Mouse (Mus musculus) embryonic facial prominence, embryonic 12.5 days (tissue): ENCODE results near the gene Tpp1. TPM values are rescaled to one million over a fixed set of nuclear protein-coding genes. Genes with fewer than 3 reads are reported as not detected.
A peak's percentile ranks its signal among the peaks of the same experiment; 100 is the strongest.
"Not testable (repeated sequence)": the region's sequence is repeated elsewhere in the genome, so short reads cannot be mapped to it uniquely, and the experiment has no call there.

Experiments used
- ATAC-seq: fragments of 200-750 bp; cut with Nextera tagmentation; 2 replicates; pipeline ENCODE4 v1.8.0; 2017; ENCODE audit not compliant: insufficient number of reproducible peaks, insufficient read depth, low FRiP score, low TSS enrichment
- H3K27ac ChIP-seq: fragments of 300-500 bp; sonication (generic); 2 replicates; pipeline ENCODE4 v1.5.1; 2016; ENCODE audit warnings: mild to moderate bottlenecking
- H3K27me3 ChIP-seq: fragments of 300-500 bp; sonication (generic); 2 replicates; pipeline ENCODE4 v1.6.1; 2016; ENCODE audit warnings: mild to moderate bottlenecking, moderate library complexity
- H3K36me3 ChIP-seq: fragments of 300-500 bp; sonication (generic); 2 replicates; pipeline ENCODE4 v1.6.1; 2016; ENCODE audit warnings: mild to moderate bottlenecking
- H3K4me1 ChIP-seq: fragments of 300-500 bp; sonication (generic); 2 replicates; pipeline ENCODE4 v1.6.1; 2016
- H3K4me2 ChIP-seq: fragments of 300-500 bp; sonication (generic); replicated peaks from 2 replicates; pipeline ENCODE4 v1.6.1; 2016; ENCODE audit warnings: mild to moderate bottlenecking, moderate library complexity
- H3K4me3 ChIP-seq: fragments of 300-500 bp; sonication (generic); 2 replicates; pipeline ENCODE4 v1.5.1; 2016; ENCODE audit warnings: mild to moderate bottlenecking
- H3K9ac ChIP-seq: fragments of 300-500 bp; sonication (generic); 2 replicates; pipeline ENCODE4 v1.6.1; 2016; ENCODE audit warnings: mild to moderate bottlenecking, moderate library complexity
- H3K9me3 ChIP-seq: fragments of 300-500 bp; sonication (generic); 2 replicates; pipeline ENCODE4 v1.6.1; 2016; ENCODE audit warnings: mild to moderate bottlenecking, moderate library complexity
- WGBS: fragments of 180-500 bp; shearing (Covaris S2); methylation state at CpG from one replicate; pipeline ENCODE4 v1.1.7; 2016; 5-methylcytosine and 5-hydroxymethylcytosine counted together
- polyA plus RNA-seq: library from polyadenylated mRNA; unstranded; fragments of >200 nt; fragmentation: Nextera tagmentation; extraction: Ambion mirVana; gene quantifications from 2 replicates; pipeline ENCODE4 v1.2.1, GENCODE M21; 2016

Gene Tpp1
- polyA plus RNA-seq, 1 experiment from 2014 or later, result 43.3 TPM

DNA sequence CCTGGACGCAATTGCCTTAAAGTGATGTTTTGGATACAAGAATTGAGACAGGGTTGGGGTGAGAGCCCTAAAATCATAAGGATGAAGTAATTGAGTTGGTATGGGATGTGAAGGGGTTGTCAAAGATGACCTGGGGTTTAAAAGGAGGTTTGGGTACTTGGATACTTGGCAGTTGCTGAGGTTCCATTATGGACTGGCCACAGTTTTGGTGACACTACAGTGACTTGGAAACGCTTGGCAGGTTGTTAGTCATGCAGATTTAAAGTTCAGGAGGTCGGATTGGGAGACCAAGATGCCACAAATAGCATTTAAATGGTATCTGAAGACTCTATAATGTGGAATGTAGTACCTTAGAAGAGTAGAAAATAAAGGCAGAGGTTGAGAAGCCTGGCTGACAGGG is 14.4 kb downstream of the Tpp1 start:
- WGBS, result 37% methylated on average over 3 of the region's 3 CpGs
- Histone ChIP-seq H3K4me3 (peak overlapping the region; percentile 66), H3K27ac (no peak overlapping the region)

DNA sequence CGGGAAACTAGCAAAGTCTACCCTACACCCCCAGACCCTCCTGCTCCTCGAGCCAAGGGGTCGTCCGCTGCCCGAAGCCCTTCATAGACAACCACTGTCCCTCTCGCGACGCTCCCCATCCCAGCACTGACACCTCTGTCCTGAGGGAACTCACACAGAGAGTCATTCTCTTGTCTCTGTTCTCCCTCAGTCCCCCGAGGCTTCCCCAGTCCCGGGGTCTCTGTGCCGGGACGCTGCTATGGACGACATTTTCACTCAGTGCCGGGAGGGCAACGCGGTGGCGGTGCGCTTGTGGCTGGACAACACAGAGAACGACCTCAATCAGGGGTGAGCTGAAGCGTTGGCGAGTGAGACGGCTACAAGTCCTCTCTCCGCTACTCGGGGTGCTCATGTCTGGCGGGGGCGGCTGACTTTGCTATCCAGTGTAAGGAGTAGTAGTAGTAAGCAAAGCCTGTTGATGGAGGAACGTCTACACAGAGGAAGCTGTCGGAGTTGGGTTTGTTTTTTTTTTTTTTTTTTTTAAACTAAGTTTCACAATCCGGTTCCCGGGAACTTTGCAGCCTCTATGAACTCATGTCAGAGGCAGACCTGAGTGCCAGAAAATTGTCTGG is 15.0 kb downstream of the Tpp1 start, which contains the start of gene Rrp8:
Gene Rrp8, minus strand, starts transcription at position 475 of the 611 bp plus-strand sequence.
- Histone ChIP-seq H3K4me2 (peak within 1 kb of the TSS; percentile 70), H3K27me3 (no peaks in the 10 kb centered on the region), H3K4me3 (peak within 1 kb of the TSS; percentile 66), H3K27ac (peak within 1 kb of the TSS; percentile 86), H3K36me3 (peaks cover 47% of the 10 kb centered on the region), H3K9me3 (no peaks in the 10 kb centered on the region), H3K4me1 (peaks cover 24% of the 10 kb centered on the region), H3K9ac (peak within 1 kb of the TSS; percentile 91)
- peak; percentile 9; the same call in 1 of the 2 replicates for ATAC-seq
- WGBS, result under 1% methylated on average over 30 of the region's 30 CpGs

More for the DNA sequence above, 14.4 kb downstream of the Tpp1 start:
- peak overlapping the region; percentile 91; the same call in 1 of the 2 replicates for H3K9ac ChIP-seq
- peaks cover 24% of the 10 kb centered on the region for H3K4me1 ChIP-seq
- no peaks in the 10 kb centered on the region for H3K27me3 ChIP-seq
- H3K4me2 ChIP-seq, result peak overlapping the region; percentile 70
- ATAC-seq, result no peak
- H3K36me3 ChIP-seq, result peaks cover 47% of the 10 kb centered on the region
- H3K9me3 ChIP-seq, result no peaks in the 10 kb centered on the region

DNA sequence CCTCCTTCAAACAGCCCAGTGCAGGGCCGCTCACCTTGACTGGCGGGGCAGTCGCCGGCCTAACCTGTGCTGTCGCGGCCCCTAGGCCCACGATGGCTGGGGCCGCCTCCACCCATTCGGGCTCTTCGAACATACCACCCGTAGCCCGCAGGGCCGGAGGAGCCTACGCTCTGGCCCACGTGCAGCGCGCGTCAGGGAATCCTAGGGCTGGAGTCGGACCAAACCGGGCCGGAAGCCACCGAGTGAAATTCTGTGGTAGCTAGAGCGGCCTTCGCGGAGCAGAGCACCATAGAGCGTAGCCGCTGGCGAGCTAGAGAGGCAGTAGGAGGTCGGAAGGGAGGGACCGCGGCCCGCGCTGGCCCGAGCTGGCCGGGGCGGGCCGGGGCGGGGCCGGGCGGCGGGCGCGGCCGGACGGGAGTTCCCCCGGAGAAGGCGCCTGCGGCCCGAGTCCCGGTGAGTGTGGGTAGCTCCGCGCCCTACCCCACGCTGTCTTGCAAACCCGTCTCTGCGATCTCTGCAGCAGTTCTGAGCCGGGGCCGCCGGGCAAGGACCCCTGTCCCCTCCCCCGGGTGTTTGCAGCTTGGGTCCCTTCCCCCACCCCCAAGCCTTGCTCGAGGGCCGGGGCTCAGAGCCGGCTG is 15.7 kb downstream of the Tpp1 start, which contains the start of gene Ilk:
Gene Ilk, plus strand, starts transcription at position 329 of the 638 bp plus-strand sequence.
- peak within 1 kb of the TSS; percentile 91 for H3K9ac ChIP-seq
- under 1% methylated on average over 39 of the region's 62 CpGs for WGBS
- H3K36me3 ChIP-seq, result peaks cover 47% of the 10 kb centered on the region
- H3K4me3 ChIP-seq, result peak within 1 kb of the TSS; percentile 66
- ATAC-seq, result peak; percentile 96
- peaks cover 24% of the 10 kb centered on the region for H3K4me1 ChIP-seq
- H3K9me3 ChIP-seq, result no peaks in the 10 kb centered on the region
- peak within 1 kb of the TSS; percentile 86 for H3K27ac ChIP-seq
- no peaks in the 10 kb centered on the region for H3K27me3 ChIP-seq
- H3K4me2 ChIP-seq, result peak within 1 kb of the TSS; percentile 70

DNA sequence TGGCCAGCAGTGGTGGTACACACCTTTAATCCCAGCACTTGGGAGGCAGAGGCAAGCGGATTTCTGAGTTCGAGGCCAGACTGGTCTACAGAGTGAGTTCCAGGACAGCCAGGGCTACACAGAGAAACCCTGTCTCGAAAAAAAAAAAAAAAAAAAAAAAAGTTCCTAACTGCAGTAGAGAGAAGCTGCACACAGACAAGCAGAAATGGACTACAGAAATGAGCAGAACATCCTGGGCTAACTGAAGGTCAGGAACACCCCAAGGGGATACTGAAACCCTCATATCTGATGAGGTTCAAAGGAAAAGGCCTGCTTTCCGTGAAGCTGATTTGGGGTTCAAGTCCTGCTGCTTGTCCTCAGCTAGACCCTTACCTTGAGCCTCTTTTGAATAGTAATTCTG is 16.6 kb downstream of the Tpp1 start:
- 38% methylated on average over 4 of the region's 4 CpGs for WGBS
- not testable (repeated sequence) for ATAC-seq, H3K27me3 ChIP-seq, H3K9me3 ChIP-seq
- peak overlapping the region; percentile 70 for H3K4me2 ChIP-seq
- H3K4me1 ChIP-seq, result peaks cover 24% of the 10 kb centered on the region
- H3K36me3 ChIP-seq, result peaks cover 47% of the 10 kb centered on the region
- peak overlapping the region; percentile 91 for H3K9ac ChIP-seq
- 0 out of 2 replicates have a peak overlapping the region, but pooled peaks have one; percentile 86 for H3K27ac ChIP-seq
- H3K4me3 ChIP-seq, result peak overlapping the region; percentile 66

DNA sequence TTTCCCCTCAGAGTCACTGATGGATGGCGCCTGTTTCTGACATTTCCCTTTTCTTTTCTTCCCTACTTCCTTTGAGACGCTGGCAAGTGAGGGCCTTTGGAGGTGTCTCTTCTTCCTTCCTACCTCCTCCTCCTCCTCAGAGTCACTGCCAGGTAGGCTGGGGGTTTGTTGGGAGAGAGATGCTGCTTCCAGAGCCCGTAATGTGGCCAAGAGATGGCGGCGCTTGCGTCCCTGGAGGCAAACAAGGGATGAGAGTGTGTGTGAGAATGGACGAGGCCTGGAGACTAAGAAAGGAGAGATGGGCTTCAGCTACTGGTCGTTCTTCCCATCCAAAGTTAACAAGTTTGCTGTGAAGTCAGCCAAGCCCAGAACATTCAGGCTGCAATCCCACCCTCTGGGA is 17.2 kb downstream of the Tpp1 start:
- WGBS, result 88% methylated on average over 8 of the region's 8 CpGs
- Histone ChIP-seq H3K4me1 (peaks cover 24% of the 10 kb centered on the region), H3K27ac (no peak overlapping the region), H3K4me3 (no peak overlapping the region), H3K9me3 (no peaks in the 10 kb centered on the region), H3K4me2 (peak overlapping the region; percentile 70), H3K27me3 (no peaks in the 10 kb centered on the region), H3K36me3 (peaks cover 46% of the 10 kb centered on the region), H3K9ac (0 out of 2 replicates have a peak overlapping the region, but pooled peaks have one; percentile 17)
- no peak for ATAC-seq

DNA sequence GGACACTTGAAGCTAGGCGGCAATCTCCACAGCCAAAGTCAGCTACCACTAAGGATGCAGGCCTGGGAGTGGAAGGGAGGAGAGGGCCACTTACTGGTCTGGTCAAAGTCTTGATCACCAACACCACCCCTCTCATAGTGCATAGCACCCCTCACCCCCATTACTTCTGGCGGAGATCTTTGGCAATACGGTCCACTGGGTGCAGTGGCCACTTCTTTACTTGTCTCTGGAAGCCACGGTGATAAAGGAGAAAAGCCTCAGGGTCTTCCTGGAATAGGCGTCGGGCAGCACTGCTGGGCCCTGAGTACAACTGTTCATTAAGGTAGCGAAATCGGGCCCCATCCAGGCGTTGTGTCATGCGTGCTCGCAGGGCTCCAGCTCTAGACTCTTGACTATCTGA is 18.2 kb downstream of the Tpp1 start:
- no peak overlapping the region for H3K4me2 ChIP-seq
- H3K4me1 ChIP-seq, result peaks cover 20% of the 10 kb centered on the region
- peaks cover 54% of the 10 kb centered on the region for H3K36me3 ChIP-seq
- no peak overlapping the region for H3K9ac ChIP-seq
- H3K9me3 ChIP-seq, result no peaks in the 10 kb centered on the region
- no peaks in the 10 kb centered on the region for H3K27me3 ChIP-seq
- 95% methylated on average over 11 of the region's 11 CpGs for WGBS
- H3K4me3 ChIP-seq, result no peak overlapping the region
- no peak for ATAC-seq
- H3K27ac ChIP-seq, result no peak overlapping the region

DNA sequence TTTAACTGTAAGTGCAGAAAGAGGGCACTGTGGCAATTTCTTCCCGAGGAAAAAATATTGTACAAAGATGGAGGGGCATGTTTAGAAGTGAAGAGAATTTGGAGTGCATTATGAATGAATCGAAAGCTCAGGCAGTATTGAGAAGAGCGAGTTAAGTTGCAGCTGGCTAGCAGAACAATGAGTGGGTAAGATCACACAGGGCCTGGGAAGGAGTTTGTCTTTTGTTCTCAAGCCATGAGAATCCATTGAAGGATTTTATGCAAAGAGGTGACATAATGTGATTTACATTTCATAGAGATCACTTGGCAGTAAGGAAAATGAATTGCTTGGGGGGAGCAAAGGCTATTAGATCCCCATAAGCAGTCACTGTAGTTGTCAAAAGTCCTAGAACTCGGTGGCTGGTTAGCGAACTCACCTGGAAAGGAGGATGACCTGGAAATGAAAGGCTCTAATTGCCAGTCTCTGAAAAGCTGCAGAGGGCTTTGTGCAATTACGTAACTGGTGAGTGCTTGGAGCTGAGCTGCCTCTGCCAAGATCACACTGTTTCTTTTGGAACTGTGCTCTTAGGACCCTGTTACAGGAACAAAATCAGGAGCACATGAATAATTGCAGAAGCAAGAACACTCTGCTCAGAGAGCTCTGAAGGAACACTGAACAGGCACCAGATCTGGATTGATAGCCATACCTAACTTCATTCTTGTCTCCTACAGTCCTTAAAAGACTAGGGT is 23.2 kb downstream of the Tpp1 start:
- no peak overlapping the region for H3K9ac ChIP-seq
- no peak overlapping the region for H3K4me2 ChIP-seq
- H3K9me3 ChIP-seq, result no peaks in the 10 kb centered on the region
- no peaks in the 10 kb centered on the region for H3K4me1 ChIP-seq
- H3K27me3 ChIP-seq, result no peaks in the 10 kb centered on the region
- 85% methylated on average over 6 of the region's 6 CpGs for WGBS
- H3K27ac ChIP-seq, result 0 out of 2 replicates have a peak overlapping the region, but pooled peaks have one; percentile 6
- no peak overlapping the region for H3K4me3 ChIP-seq
- H3K36me3 ChIP-seq, result peaks cover 47% of the 10 kb centered on the region
- no peak for ATAC-seq

DNA sequence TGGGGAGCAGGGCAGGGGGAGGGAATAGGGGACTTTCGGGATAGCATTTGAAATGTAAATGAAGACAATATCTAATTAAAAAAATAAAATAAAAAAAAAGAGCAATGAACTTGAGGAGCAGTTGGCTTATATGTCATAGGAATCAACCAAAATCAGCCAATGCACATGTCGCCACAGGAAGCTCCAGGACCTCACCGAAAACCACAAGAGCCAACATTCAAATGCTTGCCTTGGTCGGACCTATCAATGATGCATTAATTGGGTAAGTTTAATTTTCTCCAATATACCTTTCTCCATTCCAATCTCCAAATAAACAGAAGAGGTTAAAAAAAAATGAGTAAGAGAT is 25.1 kb downstream of the Tpp1 start:
- Histone ChIP-seq H3K4me3 (no peak overlapping the region), H3K9me3 (no peaks in the 10 kb centered on the region), H3K4me2 (no peak overlapping the region), H3K4me1 (no peaks in the 10 kb centered on the region), H3K27ac (no peak overlapping the region), H3K27me3 (no peaks in the 10 kb centered on the region), H3K9ac (no peak overlapping the region), H3K36me3 (peaks cover 28% of the 10 kb centered on the region)
- no peak for ATAC-seq
- 89% methylated on average over 4 of the region's 4 CpGs for WGBS

DNA sequence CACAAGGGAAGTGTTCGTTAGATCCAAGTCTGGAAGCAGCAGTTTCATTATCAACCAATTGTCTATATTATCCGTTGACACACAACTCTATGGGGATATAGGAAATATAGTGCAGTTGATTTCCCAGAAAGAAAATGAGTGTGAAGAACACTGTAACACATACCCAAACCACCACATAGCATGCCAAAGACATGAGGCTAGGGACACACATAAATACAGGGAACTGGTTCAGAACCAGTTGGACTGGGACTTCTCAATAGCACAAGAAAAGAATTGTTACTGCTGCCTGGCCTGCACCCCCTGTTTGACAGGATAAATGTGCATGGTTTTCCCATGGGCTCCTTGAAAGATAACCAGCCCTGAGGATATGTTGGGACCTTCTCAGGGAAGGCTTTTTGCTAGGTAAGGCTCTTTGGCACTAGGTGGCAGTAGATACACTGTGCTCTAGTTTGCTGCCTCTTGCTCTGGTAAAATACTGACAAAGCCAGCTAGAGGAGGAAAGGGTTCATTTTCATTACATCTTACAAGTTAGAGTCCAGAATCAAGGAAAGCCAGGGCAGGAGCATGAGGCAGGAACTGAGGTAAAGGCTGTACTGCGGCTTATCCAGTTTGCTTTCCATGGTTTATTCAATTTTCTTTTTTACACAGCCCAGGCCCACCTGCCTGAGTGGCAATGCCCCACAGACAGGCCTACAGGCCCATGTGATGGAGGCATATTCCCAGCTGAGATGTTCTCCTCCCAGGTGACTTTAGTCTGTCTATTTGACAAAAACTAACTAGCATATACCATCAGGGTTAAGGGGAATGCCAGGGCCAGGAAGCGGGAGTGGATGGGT is 25.7 kb downstream of the Tpp1 start:
- ATAC-seq, result peak; percentile 64
- H3K36me3 ChIP-seq, result peaks cover 22% of the 10 kb centered on the region
- no peaks in the 10 kb centered on the region for H3K27me3 ChIP-seq
- H3K27ac ChIP-seq, result no peak overlapping the region
- H3K4me3 ChIP-seq, result no peak overlapping the region
- no peak overlapping the region for H3K4me2 ChIP-seq
- no peaks in the 10 kb centered on the region for H3K9me3 ChIP-seq
- H3K9ac ChIP-seq, result no peak overlapping the region
- WGBS, result 81% methylated on average over 4 of the region's 4 CpGs
- no peaks in the 10 kb centered on the region for H3K4me1 ChIP-seq

DNA sequence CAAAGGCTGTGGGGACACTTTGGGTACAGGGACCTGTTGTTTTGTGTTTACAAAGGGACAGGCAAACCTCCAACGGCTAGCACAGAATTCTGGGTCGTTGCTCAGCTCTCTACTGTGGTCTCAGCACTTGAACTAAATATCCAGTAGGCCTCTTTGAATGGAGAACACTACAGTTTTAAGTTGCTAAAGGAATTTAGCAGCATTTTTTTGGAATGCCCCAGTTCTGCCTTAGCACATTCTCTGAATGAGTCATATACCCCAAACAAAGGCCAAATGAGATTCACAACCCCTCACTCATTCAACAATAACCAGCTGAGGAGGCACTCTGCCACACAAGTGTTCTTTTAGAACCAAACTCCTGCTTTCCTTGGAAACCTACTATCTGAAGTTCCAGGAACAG is 30.1 kb downstream of the Tpp1 start:
- no peaks in the 10 kb centered on the region for H3K27me3 ChIP-seq
- no peak for ATAC-seq
- WGBS, result 77% methylated on average over 2 of the region's 2 CpGs

DNA sequence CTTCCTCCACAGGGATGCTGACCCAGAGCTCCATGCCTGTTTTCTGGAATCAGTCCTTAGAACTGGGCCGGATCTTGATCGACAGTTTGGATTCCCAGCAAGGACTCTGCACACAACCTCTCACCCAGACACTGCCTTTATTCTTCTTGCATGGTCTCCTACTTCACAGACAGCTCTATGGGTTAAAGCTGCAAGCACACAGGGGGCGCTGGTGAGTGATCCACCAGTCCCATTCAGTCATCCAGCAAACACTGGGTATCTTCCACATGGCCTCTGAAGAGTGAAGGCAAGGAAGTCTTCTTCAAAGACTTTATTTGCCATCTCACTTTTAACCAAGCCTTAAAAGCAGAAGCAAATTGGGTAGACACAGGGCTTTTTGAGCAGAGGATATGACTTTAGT is 36.7 kb downstream of the Tpp1 start:
- Histone ChIP-seq H3K36me3 (no peaks in the 10 kb centered on the region), H3K9ac (no peak overlapping the region), H3K4me2 (no peak overlapping the region), H3K9me3 (no peaks in the 10 kb centered on the region), H3K4me3 (no peak overlapping the region), H3K27ac (no peak overlapping the region), H3K27me3 (no peaks in the 10 kb centered on the region), H3K4me1 (no peaks in the 10 kb centered on the region)
- no peak for ATAC-seq
- WGBS, result 58% methylated on average over 3 of the region's 3 CpGs

More for the DNA sequence above, 30.1 kb downstream of the Tpp1 start:
- H3K4me2 ChIP-seq, result no peak overlapping the region
- no peaks in the 10 kb centered on the region for H3K36me3 ChIP-seq
- H3K4me3 ChIP-seq, result no peak overlapping the region
- no peak overlapping the region for H3K9ac ChIP-seq
- H3K9me3 ChIP-seq, result no peaks in the 10 kb centered on the region
- H3K4me1 ChIP-seq, result no peaks in the 10 kb centered on the region
- H3K27ac ChIP-seq, result no peak overlapping the region
